Mouse (Mus musculus): ENCODE results near the gene P2rx7. TPM values are rescaled to one million over a fixed set of nuclear protein-coding genes. Genes with fewer than 3 reads are reported as not detected.

P2rx7 gene
- polyA plus RNA-seq, 1 experiment from 2014 or later: 2.1 TPM

- no peaks in the 10 kb centered on the region for H3K27me3 ChIP-seq (ENCODE audit: insufficient read depth, low read length)
- H3K27ac ChIP-seq (ENCODE audit: low read depth): no peak overlapping the region
- H3K4me1 ChIP-seq (ENCODE audit: insufficient read depth): peaks cover 11% of the 10 kb centered on the region
- H3K4me2 ChIP-seq (ENCODE audit: low read depth, low read length): no peak overlapping the region
- TF ChIP-seq EP300 (IDR thresholded peaks at IDR 0.05; ENCODE audit: low read depth): no peak
- no peak overlapping the region for H3K4me3 ChIP-seq (ENCODE audit: low read depth, low read length)
- 73% methylated on average over 5 of the region's 5 CpGs for WGBS (ENCODE audit: insufficient replicate concordance)
- H3K9ac ChIP-seq (replicated peaks): no peak overlapping the region
- H3K9me3 ChIP-seq (ENCODE audit: low read length): no peaks in the 10 kb centered on the region
- DNase-seq (no peak), ATAC-seq (no peak)
- H3K36me3 ChIP-seq (replicated peaks; ENCODE audit: insufficient read depth, low read length): no peaks in the 10 kb centered on the region
These were observed 26.0 kb upstream of the P2rx7 start for GRCm38 (mm10) chr5:122617718-122618117.

GRCm38 (mm10) chr5:122619686-122620296 lies 23.9 kb upstream of the P2rx7 start:
- DNase-seq: no peak
- Histone ChIP-seq H3K36me3 (replicated peaks; ENCODE audit: insufficient read depth, low read length) (no peaks in the 10 kb centered on the region), H3K27me3 (ENCODE audit: insufficient read depth, low read length) (no peaks in the 10 kb centered on the region), H3K9ac (replicated peaks) (no peak overlapping the region), H3K4me2 (ENCODE audit: low read depth, low read length) (no peak overlapping the region), H3K4me3 (ENCODE audit: low read depth, low read length) (no peak overlapping the region), H3K9me3 (ENCODE audit: low read length) (no peaks in the 10 kb centered on the region), H3K4me1 (ENCODE audit: insufficient read depth) (peaks cover 4% of the 10 kb centered on the region; the same call in 1 of the 2 replicates), H3K27ac (ENCODE audit: low read depth) (no peak overlapping the region)
- ATAC-seq: no peak
- 77% methylated on average over 9 of the region's 9 CpGs for WGBS (ENCODE audit: insufficient replicate concordance)
- TF ChIP-seq CTCF (IDR thresholded peaks at IDR 0.05; ENCODE audit: low read depth) (no peak), EP300 (IDR thresholded peaks at IDR 0.05; ENCODE audit: low read depth) (no peak)

GRCm38 (mm10) chr5:122621376-122621886 lies 22.3 kb upstream of the P2rx7 start:
- H3K27ac ChIP-seq (ENCODE audit: low read depth): no peak overlapping the region
- peaks cover 4% of the 10 kb centered on the region; the same call in 1 of the 2 replicates for H3K4me1 ChIP-seq (ENCODE audit: insufficient read depth)
- ATAC-seq (0 out of 2 replicates have a peak, but pooled peaks have one; percentile 27), DNase-seq (no peak)
- no peaks in the 10 kb centered on the region for H3K27me3 ChIP-seq (ENCODE audit: insufficient read depth, low read length)
- H3K4me3 ChIP-seq (ENCODE audit: low read depth, low read length): no peak overlapping the region
- WGBS (ENCODE audit: insufficient replicate concordance): 43% methylated on average over 7 of the region's 7 CpGs
- no peaks in the 10 kb centered on the region for H3K36me3 ChIP-seq (replicated peaks; ENCODE audit: insufficient read depth, low read length)
- no peak overlapping the region for H3K9ac ChIP-seq (replicated peaks)
- no peak overlapping the region for H3K4me2 ChIP-seq (ENCODE audit: low read depth, low read length)
- H3K9me3 ChIP-seq (ENCODE audit: low read length): no peaks in the 10 kb centered on the region
- no peak for TF ChIP-seq EP300 (IDR thresholded peaks at IDR 0.05; ENCODE audit: low read depth)
- TF ChIP-seq CTCF (IDR thresholded peaks at IDR 0.05; ENCODE audit: low read depth): no peak

GRCm38 (mm10) chr5:122622526-122622925 lies 21.2 kb upstream of the P2rx7 start:
- no peak overlapping the region for H3K27ac ChIP-seq (ENCODE audit: low read depth)
- H3K9ac ChIP-seq (replicated peaks): no peak overlapping the region
- TF ChIP-seq EP300 (IDR thresholded peaks at IDR 0.05; ENCODE audit: low read depth) (no peak), CTCF (IDR thresholded peaks at IDR 0.05; ENCODE audit: low read depth) (no peak)
- H3K4me2 ChIP-seq (ENCODE audit: low read depth, low read length): no peak overlapping the region
- no peaks in the 10 kb centered on the region for H3K36me3 ChIP-seq (replicated peaks; ENCODE audit: insufficient read depth, low read length)
- no peaks in the 10 kb centered on the region for H3K27me3 ChIP-seq (ENCODE audit: insufficient read depth, low read length)
- no peak for DNase-seq
- no peak; the same call in 1 of the 2 replicates for ATAC-seq
- no peaks in the 10 kb centered on the region for H3K9me3 ChIP-seq (ENCODE audit: low read length)
- WGBS (ENCODE audit: insufficient replicate concordance): 76% methylated on average over 5 of the region's 5 CpGs
- no peak overlapping the region for H3K4me3 ChIP-seq (ENCODE audit: low read depth, low read length)
- H3K4me1 ChIP-seq (ENCODE audit: insufficient read depth): peaks cover 4% of the 10 kb centered on the region; the same call in 1 of the 2 replicates

GRCm38 (mm10) chr5:122623861-122624260 lies 19.9 kb upstream of the P2rx7 start:
- 49% methylated on average over 9 of the region's 9 CpGs for WGBS (ENCODE audit: insufficient replicate concordance)

GRCm38 (mm10) chr5:122624952-122625479 lies 18.7 kb upstream of the P2rx7 start:
- Histone ChIP-seq H3K4me1 (ENCODE audit: insufficient read depth) (peaks cover 4% of the 10 kb centered on the region; the same call in 1 of the 2 replicates), H3K27ac (ENCODE audit: low read depth) (no peak overlapping the region), H3K36me3 (replicated peaks; ENCODE audit: insufficient read depth, low read length) (no peaks in the 10 kb centered on the region), H3K9me3 (ENCODE audit: low read length) (no peaks in the 10 kb centered on the region), H3K9ac (replicated peaks) (no peak overlapping the region), H3K4me3 (ENCODE audit: low read depth, low read length) (no peak overlapping the region), H3K4me2 (ENCODE audit: low read depth, low read length) (no peak overlapping the region), H3K27me3 (ENCODE audit: insufficient read depth, low read length) (no peaks in the 10 kb centered on the region)
- no peak for ATAC-seq
- TF ChIP-seq EP300 (IDR thresholded peaks at IDR 0.05; ENCODE audit: low read depth) (no peak), CTCF (IDR thresholded peaks at IDR 0.05; ENCODE audit: low read depth) (no peak)
- 68% methylated on average over 11 of the region's 11 CpGs for WGBS (ENCODE audit: insufficient replicate concordance)
- no peak for DNase-seq

More at GRCm38 (mm10) chr5:122623861-122624260, 19.9 kb upstream of the P2rx7 start:
- no peaks in the 10 kb centered on the region for H3K36me3 ChIP-seq (replicated peaks; ENCODE audit: insufficient read depth, low read length)
- H3K27ac ChIP-seq (ENCODE audit: low read depth): no peak overlapping the region
- no peak overlapping the region for H3K4me2 ChIP-seq (ENCODE audit: low read depth, low read length)
- H3K4me3 ChIP-seq (ENCODE audit: low read depth, low read length): no peak overlapping the region
- H3K9ac ChIP-seq (replicated peaks): no peak overlapping the region
- H3K9me3 ChIP-seq (ENCODE audit: low read length): no peaks in the 10 kb centered on the region
- H3K4me1 ChIP-seq (ENCODE audit: insufficient read depth): peaks cover 4% of the 10 kb centered on the region; the same call in 1 of the 2 replicates
- no peaks in the 10 kb centered on the region for H3K27me3 ChIP-seq (ENCODE audit: insufficient read depth, low read length)
- DNase-seq (no peak), ATAC-seq (no peak)
- TF ChIP-seq CTCF (IDR thresholded peaks at IDR 0.05; ENCODE audit: low read depth) (no peak), EP300 (IDR thresholded peaks at IDR 0.05; ENCODE audit: low read depth) (no peak)
